Mouse (Mus musculus) cerebellum, adult 18-20 months (tissue): ENCODE results near the gene Smpd3.
"Not testable (repeated sequence)": the region's sequence is repeated elsewhere in the genome, so short reads cannot be mapped to it uniquely, and the experiment has no call there.

Experiments
- DNase-seq, 2 experiments: peaks; one replicate each; pipeline ENCODE4 v3.0.0; 2021

The Smpd3 gene

GRCm38 (mm10) chr8:106321434-106321833 lies 16.4 kb downstream of the Smpd3 start:
- DNase-seq = no peak

GRCm38 (mm10) chr8:106320002-106320401 lies 17.8 kb downstream of the Smpd3 start:
- peak; percentile 60 to 72 for DNase-seq

GRCm38 (mm10) chr8:106317091-106317490 lies 20.7 kb downstream of the Smpd3 start:
- DNase-seq = no peak

- DNase-seq = no peak
Measured at GRCm38 (mm10) chr8:106316506-106316905, 21.3 kb downstream of the Smpd3 start.

- no peak for DNase-seq
Measured at GRCm38 (mm10) chr8:106315402-106316187, 22.2 kb downstream of the Smpd3 start.

- no peak for DNase-seq
Measured at GRCm38 (mm10) chr8:106313799-106314198, 24.0 kb downstream of the Smpd3 start.

- DNase-seq = no peak
Measured at GRCm38 (mm10) chr8:106313120-106313737, 24.6 kb downstream of the Smpd3 start.

- DNase-seq = no peak
Measured at GRCm38 (mm10) chr8:106311967-106312366, 25.8 kb downstream of the Smpd3 start.

GRCm38 (mm10) chr8:106310026-106310652 lies 27.6 kb downstream of the Smpd3 start:
- no peak for DNase-seq

GRCm38 (mm10) chr8:106308082-106308786 lies 29.6 kb downstream of the Smpd3 start:
- DNase-seq = not testable (repeated sequence)

GRCm38 (mm10) chr8:106307586-106307985 lies 30.2 kb downstream of the Smpd3 start:
- DNase-seq = no peak

- DNase-seq = not testable (repeated sequence)
Measured at GRCm38 (mm10) chr8:106306711-106307248, 31.0 kb downstream of the Smpd3 start.

- DNase-seq = peak in 1 of 2 experiments; percentile 13
Measured at GRCm38 (mm10) chr8:106306076-106306475, 31.7 kb downstream of the Smpd3 start.

GRCm38 (mm10) chr8:106305301-106305700 lies 32.5 kb downstream of the Smpd3 start:
- DNase-seq = no peak

- no peak for DNase-seq
Measured at GRCm38 (mm10) chr8:106304321-106304720, 33.5 kb downstream of the Smpd3 start.

GRCm38 (mm10) chr8:106300739-106301715 lies 36.8 kb downstream of the Smpd3 start:
- no peak for DNase-seq

GRCm38 (mm10) chr8:106299686-106300085 lies 38.1 kb downstream of the Smpd3 start:
- DNase-seq = no peak

- no peak for DNase-seq
Measured at GRCm38 (mm10) chr8:106298846-106299245, 38.9 kb downstream of the Smpd3 start.

- DNase-seq = no peak
Measured at GRCm38 (mm10) chr8:106298261-106298660, 39.5 kb downstream of the Smpd3 start.

GRCm38 (mm10) chr8:106292484-106293396 lies 45.0 kb downstream of the Smpd3 start:
- no peak for DNase-seq

GRCm38 (mm10) chr8:106289464-106289863 lies 48.3 kb downstream of the Smpd3 start:
- no peak for DNase-seq
